Mouse (Mus musculus): ENCODE results near the gene Rbbp8nl. TPM values are rescaled to one million over a fixed set of nuclear protein-coding genes. Genes with fewer than 3 reads are reported as not detected.

The Rbbp8nl gene
- not detected for total RNA-seq (2018; cell fraction: chromatin; rRNA removed)
- total RNA-seq (2018; cell fraction: cytosol; rRNA removed), result not detected
- total RNA-seq (2018; cell fraction: nucleus; rRNA removed), result not detected
- not detected in 3 replicates for polyA plus RNA-seq (2018)

DNA sequence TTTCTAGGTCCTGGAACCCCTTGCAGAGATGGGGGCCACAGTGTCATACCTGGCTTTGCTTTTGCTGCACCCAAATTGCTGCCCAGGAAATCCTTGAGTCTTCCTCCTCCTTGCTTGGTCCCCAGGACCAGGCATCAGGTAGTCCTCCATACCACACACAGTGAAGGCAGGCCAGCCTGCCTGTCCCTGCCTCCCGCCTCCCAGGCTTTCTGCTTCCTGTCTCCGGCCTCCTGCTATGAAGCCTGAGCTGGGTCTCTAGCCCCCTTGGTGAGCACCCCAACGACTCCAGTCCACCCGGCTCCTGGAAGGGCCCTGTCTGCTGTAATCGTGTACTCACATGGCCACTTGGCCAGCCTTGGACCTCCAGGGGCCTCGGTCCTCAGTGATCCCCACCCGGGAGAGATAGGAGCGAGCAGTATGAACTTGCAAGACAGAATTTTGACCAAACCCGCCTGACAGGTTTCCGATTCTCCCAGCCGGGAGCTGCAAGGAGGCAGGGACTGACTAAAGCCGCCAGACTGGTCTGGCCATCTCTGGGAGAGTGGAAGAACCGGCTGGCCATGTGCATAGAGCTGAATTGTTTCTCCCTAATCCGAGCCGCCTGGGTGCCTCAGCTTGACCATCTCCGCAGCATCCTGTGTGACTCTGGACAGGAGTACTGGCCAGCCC lies at the start of gene Rbbp8nl:
TSS of gene Rbbp8nl (minus strand) at position 440 of the 669 bp plus-strand sequence.
- Histone ChIP-seq H3K79me2 (ENCODE audit: inconsistent target) (no peaks in the 10 kb centered on the region), H3K27ac (no peak within 1 kb of the TSS), H3K4me3 (ENCODE audit: inconsistent target) (no peak within 1 kb of the TSS), H3K36me3 (ENCODE audit: inconsistent target) (no peaks in the 10 kb centered on the region)
- 81% methylated on average over 15 of the region's 16 CpGs for WGBS (ENCODE audit: missing documents)

DNA sequence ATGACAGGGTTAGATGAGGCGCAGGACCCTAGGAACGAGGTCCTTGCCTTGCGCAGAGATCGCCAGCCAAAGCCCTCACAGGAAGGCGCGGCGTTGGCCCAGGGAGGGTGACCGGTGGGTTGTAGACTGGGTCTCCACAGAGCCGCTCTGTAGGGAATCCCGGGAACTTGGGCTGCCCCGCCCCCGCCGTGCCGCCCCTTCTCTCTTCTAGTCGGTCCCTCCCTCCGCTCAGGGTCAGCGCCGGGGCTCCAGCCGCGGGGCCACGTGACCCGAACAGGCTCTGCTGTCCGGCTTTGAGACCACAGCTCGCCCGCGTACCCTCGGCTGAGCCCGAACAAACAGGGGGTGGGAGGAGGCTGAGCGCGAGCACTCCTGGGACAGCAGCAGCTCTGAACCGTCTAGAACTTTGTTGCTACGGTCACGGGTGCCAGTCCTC lies 44.9 kb upstream of the Rbbp8nl start, which contains the start of gene Gata5:
TSS of gene Gata5 (minus strand) at position 149 of the 436 bp plus-strand sequence.
- H3K36me3 ChIP-seq (ENCODE audit: inconsistent target), result no peaks in the 10 kb centered on the region

DNA sequence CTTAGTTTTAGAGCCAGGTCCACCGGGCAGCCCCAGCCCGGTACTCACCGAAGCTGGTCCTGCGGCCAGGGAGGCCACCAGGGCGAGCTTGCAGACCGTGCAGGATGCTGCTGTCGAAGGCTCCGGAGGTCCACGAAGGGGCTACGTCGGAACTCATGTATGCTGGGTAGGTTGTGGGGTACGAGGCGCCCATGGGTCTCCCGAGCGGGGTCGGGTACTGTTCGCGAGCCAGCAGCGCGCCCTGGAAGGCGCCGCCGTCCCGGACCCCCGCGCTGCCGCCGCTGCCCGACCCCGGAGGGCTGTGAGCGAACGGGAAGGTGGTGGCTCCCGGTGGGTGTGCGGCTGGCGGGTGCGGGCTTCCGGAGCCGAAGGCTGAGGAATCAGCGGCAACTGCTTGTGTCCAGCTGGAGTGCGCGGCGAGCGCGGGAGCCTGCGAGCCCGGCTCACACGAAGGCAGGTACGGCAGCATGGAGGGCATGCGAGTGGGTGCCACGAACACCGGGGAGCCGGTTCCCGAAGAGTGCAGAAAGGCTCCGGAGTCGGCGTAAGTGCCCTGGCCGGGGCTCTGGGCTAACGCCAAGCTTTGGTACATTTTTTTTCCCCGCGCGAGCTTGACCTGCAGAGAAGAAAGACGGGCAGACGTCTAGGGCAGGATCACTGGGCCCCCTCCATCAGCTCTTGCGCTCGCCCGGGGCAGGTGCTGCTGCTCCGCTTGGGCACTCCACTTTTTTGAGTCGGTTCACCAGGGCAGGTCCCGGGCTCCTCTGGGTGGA lies 44.3 kb upstream of the Rbbp8nl start:
- WGBS (ENCODE audit: missing documents), result 5% methylated on average over 57 of the region's 69 CpGs
- Histone ChIP-seq H3K4me3 (ENCODE audit: inconsistent target) (no peak overlapping the region), H3K27ac (no peak overlapping the region), H3K79me2 (ENCODE audit: inconsistent target) (no peaks in the 10 kb centered on the region), H3K36me3 (ENCODE audit: inconsistent target) (no peaks in the 10 kb centered on the region)

More for the DNA sequence above, 44.9 kb upstream of the Rbbp8nl start, which contains the start of gene Gata5:
- Histone ChIP-seq H3K79me2 (ENCODE audit: inconsistent target) (no peaks in the 10 kb centered on the region), H3K27ac (no peak within 1 kb of the TSS), H3K4me3 (ENCODE audit: inconsistent target) (no peak within 1 kb of the TSS)
- 4% methylated on average over 33 of the region's 33 CpGs for WGBS (ENCODE audit: missing documents)

DNA sequence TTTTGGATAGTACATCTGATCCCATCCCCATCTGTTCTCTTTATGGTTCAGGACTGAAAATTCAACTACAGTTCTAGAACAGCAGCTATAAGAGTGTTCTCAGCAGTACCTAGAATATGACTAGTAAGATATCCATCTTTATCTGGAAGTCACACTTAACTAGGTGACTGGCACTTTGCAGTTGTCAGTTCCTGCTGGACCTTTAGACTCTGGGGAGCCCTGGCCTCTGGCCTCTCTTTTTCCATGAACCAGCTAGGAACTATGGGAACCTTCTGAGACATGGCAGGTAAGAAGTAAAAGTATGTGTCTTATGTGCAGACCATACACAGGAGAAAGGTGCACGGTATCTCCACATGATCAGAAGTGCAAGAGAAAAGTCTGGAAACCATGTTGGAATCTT lies 39.8 kb upstream of the Rbbp8nl start:
- Histone ChIP-seq H3K36me3 (ENCODE audit: inconsistent target) (no peaks in the 10 kb centered on the region), H3K4me3 (ENCODE audit: inconsistent target) (no peak overlapping the region), H3K79me2 (ENCODE audit: inconsistent target) (no peaks in the 10 kb centered on the region), H3K27ac (no peak overlapping the region)
- WGBS (ENCODE audit: missing documents), result 100% methylated on average over 1 of the region's 1 CpGs

DNA sequence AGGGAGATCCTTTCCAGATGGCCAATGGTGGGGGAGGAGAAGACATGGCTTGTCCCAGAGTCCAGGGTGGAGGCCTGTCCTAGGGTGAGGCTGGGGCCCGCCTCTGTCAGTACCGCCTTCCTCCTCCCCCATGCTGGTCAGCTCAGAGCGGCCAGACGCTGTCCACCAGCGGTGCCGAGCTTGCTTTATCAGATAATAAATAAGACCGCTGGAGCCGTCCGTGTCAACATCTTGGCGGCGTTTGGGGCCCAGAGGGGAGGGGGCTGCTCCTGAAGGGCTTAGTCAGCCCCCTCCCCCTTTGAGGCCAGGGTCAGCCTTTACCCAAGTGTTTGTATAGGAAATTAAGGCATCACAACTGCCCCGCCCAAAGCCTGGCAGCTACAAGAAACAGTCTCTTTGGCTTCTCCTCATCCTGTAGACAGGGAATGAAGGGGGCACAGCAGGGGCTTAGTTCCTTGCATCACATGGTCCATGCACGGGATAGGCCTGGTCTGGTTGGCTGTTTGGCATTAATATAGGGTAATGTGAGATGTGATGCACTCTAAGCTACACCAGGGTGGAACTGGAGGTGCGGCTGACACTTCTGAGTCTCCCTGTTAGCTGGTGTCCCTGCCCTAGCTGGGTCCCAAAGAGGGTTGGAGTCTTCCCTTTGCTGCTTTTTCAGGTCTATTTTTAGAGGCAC lies 33.1 kb upstream of the Rbbp8nl start:
- Histone ChIP-seq H3K4me3 (ENCODE audit: inconsistent target) (no peak overlapping the region), H3K36me3 (ENCODE audit: inconsistent target) (no peaks in the 10 kb centered on the region), H3K27ac (no peak overlapping the region), H3K79me2 (ENCODE audit: inconsistent target) (no peaks in the 10 kb centered on the region)
- WGBS (ENCODE audit: missing documents), result 72% methylated on average over 14 of the region's 14 CpGs

DNA sequence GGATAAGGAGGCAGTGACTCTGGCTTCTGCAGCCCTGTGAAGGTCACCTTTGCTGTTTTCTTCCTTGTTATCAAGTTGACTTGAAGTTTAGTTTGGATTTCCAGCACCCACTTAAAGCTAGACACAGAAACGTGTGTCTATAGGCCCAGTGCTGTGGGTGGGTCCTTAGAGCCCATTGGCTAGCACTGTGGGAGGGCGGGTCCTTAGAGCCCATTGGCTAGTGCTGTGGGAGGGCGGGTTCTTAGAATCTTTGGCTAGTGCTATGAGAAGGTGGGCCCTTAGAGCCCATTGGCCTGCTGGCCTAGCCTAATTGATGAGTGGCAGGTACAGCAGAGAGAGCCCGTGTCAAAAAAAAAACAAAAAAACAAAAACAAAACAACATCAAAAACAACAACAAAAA lies 30.5 kb upstream of the Rbbp8nl start:
- no peak overlapping the region for H3K4me3 ChIP-seq (ENCODE audit: inconsistent target)
- no peaks in the 10 kb centered on the region for H3K79me2 ChIP-seq (ENCODE audit: inconsistent target)
- 82% methylated on average over 4 of the region's 4 CpGs for WGBS (ENCODE audit: missing documents)
- H3K27ac ChIP-seq, result no peak overlapping the region
- no peaks in the 10 kb centered on the region for H3K36me3 ChIP-seq (ENCODE audit: inconsistent target)

DNA sequence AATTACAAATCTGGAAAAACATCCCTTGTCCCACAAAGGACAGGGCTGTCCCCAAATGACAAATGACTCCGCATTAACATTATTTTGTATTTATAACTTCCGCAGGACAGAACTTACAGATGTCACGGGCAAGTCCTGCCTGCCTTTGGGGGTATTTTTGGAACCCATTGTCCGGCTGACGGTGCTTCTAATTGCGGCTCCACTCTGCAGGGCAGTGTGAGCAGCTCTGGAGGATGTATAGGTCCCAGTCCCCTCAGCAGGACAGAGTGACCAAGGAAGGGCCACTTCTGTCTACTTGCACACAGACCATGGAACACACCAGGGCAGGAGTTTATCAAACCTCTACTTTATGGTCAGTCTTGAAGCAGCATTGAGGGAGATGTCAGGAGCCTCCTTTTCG lies 27.9 kb upstream of the Rbbp8nl start:
- Histone ChIP-seq H3K79me2 (ENCODE audit: inconsistent target) (no peaks in the 10 kb centered on the region), H3K27ac (no peak overlapping the region), H3K36me3 (ENCODE audit: inconsistent target) (no peaks in the 10 kb centered on the region), H3K4me3 (ENCODE audit: inconsistent target) (no peak overlapping the region)
- 87% methylated on average over 7 of the region's 7 CpGs for WGBS (ENCODE audit: missing documents)

DNA sequence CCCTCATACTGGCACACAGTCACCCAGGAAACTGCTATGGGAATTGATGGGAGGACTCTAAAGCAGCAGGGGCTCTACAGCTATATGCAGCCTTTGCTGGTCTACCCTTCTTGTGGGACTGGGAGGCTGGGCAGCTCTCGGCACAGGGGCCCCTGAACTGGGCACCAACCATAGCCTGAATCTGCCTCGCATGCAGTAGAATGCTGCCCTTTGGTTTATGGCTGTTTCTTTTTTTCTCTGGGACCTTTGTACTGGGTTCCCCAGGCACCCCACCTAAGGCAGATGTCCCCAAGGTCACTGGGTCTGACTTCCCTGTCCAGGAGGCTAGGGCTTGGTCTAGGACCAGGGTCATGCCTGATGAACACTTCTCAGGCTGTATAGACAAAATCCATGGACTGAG lies 24.6 kb upstream of the Rbbp8nl start:
- 90% methylated on average over 2 of the region's 2 CpGs for WGBS (ENCODE audit: missing documents)
- H3K4me3 ChIP-seq (ENCODE audit: inconsistent target), result no peak overlapping the region
- no peaks in the 10 kb centered on the region for H3K79me2 ChIP-seq (ENCODE audit: inconsistent target)
- no peak overlapping the region for H3K27ac ChIP-seq
- no peaks in the 10 kb centered on the region for H3K36me3 ChIP-seq (ENCODE audit: inconsistent target)

DNA sequence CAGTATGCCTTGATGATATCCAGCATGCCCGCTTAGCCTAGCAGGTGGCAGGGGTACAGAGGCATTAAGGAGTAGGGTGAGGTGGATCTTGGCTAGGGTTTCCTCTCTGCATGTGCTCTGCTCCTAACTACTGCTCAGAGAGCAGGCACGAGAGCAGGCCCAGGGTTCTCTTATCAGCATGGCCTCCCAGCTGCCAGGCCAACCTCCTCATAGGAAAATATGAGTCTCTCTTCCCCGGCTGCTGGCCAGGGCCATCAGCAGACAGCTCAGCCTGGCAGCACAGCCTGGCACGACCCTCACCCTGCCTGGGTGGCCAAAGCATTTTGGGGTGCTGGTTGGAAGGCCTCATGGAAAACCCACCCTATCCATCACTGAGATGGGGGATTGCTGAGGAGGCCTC lies 21.5 kb upstream of the Rbbp8nl start:
- H3K36me3 ChIP-seq (ENCODE audit: inconsistent target), result no peaks in the 10 kb centered on the region
- 88% methylated on average over 4 of the region's 4 CpGs for WGBS (ENCODE audit: missing documents)
- no peak overlapping the region for H3K27ac ChIP-seq
- H3K4me3 ChIP-seq (ENCODE audit: inconsistent target), result no peak overlapping the region
- H3K79me2 ChIP-seq (ENCODE audit: inconsistent target), result no peaks in the 10 kb centered on the region

DNA sequence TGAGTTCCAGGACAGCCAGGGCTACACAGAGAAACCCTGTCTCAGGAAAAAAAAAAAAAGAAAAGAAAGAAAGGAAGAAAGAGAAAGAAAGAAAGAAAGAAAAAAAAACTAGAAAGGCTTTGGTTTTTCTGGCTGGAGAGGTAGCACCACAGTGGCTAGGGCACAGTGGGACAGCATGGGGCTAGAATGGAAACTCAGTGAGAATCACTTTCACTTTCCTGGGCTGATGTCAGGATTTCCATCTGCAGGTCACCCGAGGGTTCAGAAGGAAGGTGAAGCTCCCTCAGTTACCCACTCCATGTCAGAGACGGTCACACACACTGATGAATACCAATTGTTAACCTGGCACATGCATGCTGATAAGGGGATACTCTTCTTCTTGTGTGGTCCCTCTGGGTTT lies 18.0 kb upstream of the Rbbp8nl start:
- H3K36me3 ChIP-seq (ENCODE audit: inconsistent target), result no peaks in the 10 kb centered on the region
- H3K4me3 ChIP-seq (ENCODE audit: inconsistent target), result no peak overlapping the region
- 44% methylated on average over 2 of the region's 2 CpGs for whole genome bisulfite sequencing (ENCODE audit: missing documents)
- H3K27ac ChIP-seq, result no peak overlapping the region
- H3K79me2 ChIP-seq (ENCODE audit: inconsistent target), result no peaks in the 10 kb centered on the region

DNA sequence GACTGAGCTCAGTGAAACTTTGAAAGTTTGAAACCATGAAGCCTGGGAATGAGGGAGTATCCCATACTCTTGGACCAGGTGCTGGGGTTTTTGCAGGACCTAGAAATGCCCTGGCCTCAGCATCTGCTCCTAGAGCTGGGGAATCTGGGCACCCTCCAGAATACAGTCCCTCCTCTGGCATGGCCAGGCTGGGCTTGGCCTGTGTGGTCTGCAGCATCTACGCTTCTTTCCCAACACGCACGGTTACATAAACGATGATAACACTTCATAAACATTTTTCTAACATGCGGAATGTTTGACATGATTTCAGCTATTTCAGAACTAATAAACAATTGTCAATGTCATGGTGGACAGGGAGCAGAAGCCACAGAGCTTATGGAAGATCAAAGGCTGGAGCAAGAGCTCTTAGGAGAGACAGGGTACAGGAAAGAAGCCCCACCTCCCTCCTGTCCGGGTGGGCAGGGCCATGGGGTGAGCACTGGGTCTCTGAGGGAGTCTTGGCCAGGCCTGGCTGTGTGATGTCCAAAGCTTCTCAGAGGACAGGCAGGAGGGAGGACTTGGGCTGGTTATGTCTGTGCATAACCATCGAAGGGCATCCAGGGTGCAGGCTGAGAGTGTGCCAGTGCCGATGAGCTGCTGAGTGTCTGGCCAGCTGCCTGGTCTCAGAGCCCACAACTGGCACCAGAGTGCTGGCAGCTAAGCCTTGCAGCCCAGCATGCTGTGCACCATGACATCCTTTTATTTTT lies 16.9 kb upstream of the Rbbp8nl start:
- 89% methylated on average over 8 of the region's 8 CpGs for WGBS (ENCODE audit: missing documents)

DNA sequence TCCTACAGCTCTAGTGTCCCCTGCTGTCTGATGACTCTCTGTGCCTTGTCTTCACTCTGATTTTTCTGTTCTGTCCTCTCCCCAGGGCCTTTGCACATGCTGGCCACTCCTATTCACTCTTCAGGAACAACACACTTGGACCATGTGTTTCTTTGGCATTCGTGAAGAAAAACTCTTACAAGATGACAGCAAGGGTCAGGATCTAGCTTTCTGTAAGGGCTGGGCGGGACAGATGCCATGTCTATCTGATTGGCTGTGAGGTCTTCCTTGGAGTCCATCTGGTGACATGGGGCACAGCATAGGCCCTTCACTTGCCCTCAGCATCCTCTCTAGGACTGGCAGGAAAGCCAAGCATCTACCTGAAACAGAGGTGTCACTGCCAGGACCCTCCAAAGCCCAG lies 16.3 kb upstream of the Rbbp8nl start:
- 86% methylated on average over 2 of the region's 2 CpGs for WGBS (ENCODE audit: missing documents)
- Histone ChIP-seq H3K79me2 (ENCODE audit: inconsistent target) (no peaks in the 10 kb centered on the region), H3K4me3 (ENCODE audit: inconsistent target) (no peak overlapping the region), H3K36me3 (ENCODE audit: inconsistent target) (no peaks in the 10 kb centered on the region), H3K27ac (no peak overlapping the region)

More for the DNA sequence above, 16.9 kb upstream of the Rbbp8nl start:
- Histone ChIP-seq H3K4me3 (ENCODE audit: inconsistent target) (no peak overlapping the region), H3K36me3 (ENCODE audit: inconsistent target) (no peaks in the 10 kb centered on the region), H3K79me2 (ENCODE audit: inconsistent target) (no peaks in the 10 kb centered on the region), H3K27ac (no peak overlapping the region)

DNA sequence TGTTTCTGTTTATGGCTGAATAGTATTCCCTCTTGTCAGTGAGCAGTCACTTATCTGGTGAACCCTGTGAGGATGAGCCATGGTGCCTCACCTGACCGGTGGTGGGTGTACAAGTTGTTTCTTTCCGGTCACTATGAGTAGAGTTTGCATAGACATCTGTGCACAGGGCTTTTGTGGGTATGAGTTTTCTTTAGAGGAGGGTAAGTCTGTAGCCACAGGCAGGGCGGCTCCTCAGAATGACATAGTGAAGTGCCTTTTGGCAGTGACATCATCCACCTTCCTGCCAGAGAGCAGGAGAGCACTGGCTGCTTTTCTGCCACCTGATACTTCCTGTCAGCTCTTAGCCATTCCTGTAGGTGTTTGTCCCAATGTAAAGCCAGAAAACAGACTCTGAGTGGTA lies 15.8 kb upstream of the Rbbp8nl start:
- 77% methylated on average over 3 of the region's 3 CpGs for WGBS (ENCODE audit: missing documents)
- Histone ChIP-seq H3K79me2 (ENCODE audit: inconsistent target) (no peaks in the 10 kb centered on the region), H3K27ac (no peak overlapping the region), H3K4me3 (ENCODE audit: inconsistent target) (no peak overlapping the region), H3K36me3 (ENCODE audit: inconsistent target) (no peaks in the 10 kb centered on the region)

DNA sequence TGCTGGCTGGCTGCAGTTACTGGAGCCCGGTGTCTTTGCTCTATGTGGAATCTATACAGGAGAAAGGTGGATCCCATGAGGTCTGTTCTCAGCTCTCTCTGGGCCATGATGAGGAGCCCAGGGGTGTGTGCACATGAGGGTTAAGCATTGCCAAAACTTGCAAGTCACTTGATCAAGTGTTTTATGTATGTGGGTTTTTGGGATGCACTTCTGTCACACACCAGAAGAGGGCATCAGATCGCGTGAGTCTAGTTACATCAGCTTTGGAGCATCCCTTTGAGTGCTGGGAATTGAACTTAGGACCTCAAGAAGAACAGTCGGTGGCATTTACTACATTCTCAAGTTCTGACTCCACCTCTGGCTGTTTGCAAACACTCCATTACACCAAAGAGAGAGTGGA lies 14.9 kb upstream of the Rbbp8nl start:
- 73% methylated on average over 4 of the region's 4 CpGs for WGBS (ENCODE audit: missing documents)
- no peaks in the 10 kb centered on the region for H3K36me3 ChIP-seq (ENCODE audit: inconsistent target)
- H3K4me3 ChIP-seq (ENCODE audit: inconsistent target), result no peak overlapping the region
- no peaks in the 10 kb centered on the region for H3K79me2 ChIP-seq (ENCODE audit: inconsistent target)
- no peak overlapping the region for H3K27ac ChIP-seq
